Mouse (Mus musculus) spleen, adult 2 months (tissue): ENCODE measurements around the gene Tmem74b. TPM values are rescaled to one million over a fixed set of nuclear protein-coding genes. Genes with fewer than 3 reads are reported as not detected.

Experiments used
- DNase-seq, 2 experiments: peaks; one replicate each; pipeline versions ENCODE4 v3.0.0 to v3.0.0-alpha.2; 2012 to 2021; ENCODE audit warnings: low spot score in 2 of 2, low read depth in 1 of 2
- H3K27ac ChIP-seq: fragments of 200-500 bp; 2 replicates; pipeline ENCODE4 v1.5.1; 2012; ENCODE audit warnings: low read length, inconsistent platforms; ENCODE audit not compliant: insufficient read depth
- H3K27me3 ChIP-seq: fragments of 200-500 bp; 2 replicates; pipeline ENCODE4 v1.6.1; 2012; ENCODE audit warnings: mild to moderate bottlenecking, moderate library complexity, low read length, inconsistent platforms; ENCODE audit not compliant: control insufficient read depth, insufficient read depth
- H3K36me3 ChIP-seq: fragments of 200-500 bp; 2 replicates; pipeline ENCODE4 v1.6.1; 2012; ENCODE audit warnings: mild to moderate bottlenecking, low read length, inconsistent platforms; ENCODE audit not compliant: control insufficient read depth, insufficient read depth
- H3K4me1 ChIP-seq: fragments of 200-500 bp; 2 replicates; pipeline ENCODE4 v1.6.1; 2011; ENCODE audit warnings: inconsistent platforms; ENCODE audit not compliant: control insufficient read depth, insufficient read depth, insufficient read length
- H3K4me3 ChIP-seq: fragments of 200-500 bp; 2 replicates; pipeline ENCODE4 v1.5.1; 2011; ENCODE audit warnings: mild to moderate bottlenecking, inconsistent platforms; ENCODE audit not compliant: insufficient read depth, insufficient read length; ENCODE audit errors: extremely low read depth
- CTCF ChIP-seq: fragments of 200-500 bp; IDR thresholded peaks from 2 replicates; pipeline ENCODE4 v1.5.1; 2011; ENCODE audit warnings: mild to moderate bottlenecking, inconsistent platforms; ENCODE audit not compliant: insufficient read depth, insufficient read length, insufficient replicate concordance; ENCODE audit errors: extremely low read depth
- POLR2A ChIP-seq: fragments of 200-500 bp; IDR thresholded peaks from 2 replicates; pipeline ENCODE4 v1.6.1; 2011; ENCODE audit warnings: low read depth, low read length, inconsistent platforms
- WGBS: fragments of 180-500 bp; shearing (Covaris S2); methylation state at CpG from one replicate; pipeline ENCODE4 v1.1.7; 2018; 5-methylcytosine and 5-hydroxymethylcytosine counted together
- polyA plus RNA-seq: library from polyadenylated mRNA; depleted of rRNA; stranded (reverse); fragments of >200 nt; gene quantifications from 2 replicates; pipeline ENCODE4 v1.2.3, GENCODE M21; 2012; rRNA removed

Gene Tmem74b
- polyA plus RNA-seq: 0.06 and 0.11 TPM in 2 replicates

- H3K36me3 ChIP-seq: no peaks in the 10 kb centered on the region
- peak within 1 kb of the TSS; percentile 35; the same call in 1 of the 2 replicates for H3K4me3 ChIP-seq
- 12% methylated on average over 25 of the region's 25 CpGs for WGBS
- H3K27ac ChIP-seq: no peak within 1 kb of the TSS
- peaks cover 5% of the 10 kb centered on the region for H3K4me1 ChIP-seq
- TF ChIP-seq POLR2A: no peak
- TF ChIP-seq CTCF: no peak
- peaks cover 12% of the 10 kb centered on the region for H3K27me3 ChIP-seq
- no peak for DNase-seq
These were observed at the start of gene Tmem74b for GRCm38 (mm10) chr2:151701231-151702145. Tmem74b (plus strand) TSS chr2:151702008.

DNA sequence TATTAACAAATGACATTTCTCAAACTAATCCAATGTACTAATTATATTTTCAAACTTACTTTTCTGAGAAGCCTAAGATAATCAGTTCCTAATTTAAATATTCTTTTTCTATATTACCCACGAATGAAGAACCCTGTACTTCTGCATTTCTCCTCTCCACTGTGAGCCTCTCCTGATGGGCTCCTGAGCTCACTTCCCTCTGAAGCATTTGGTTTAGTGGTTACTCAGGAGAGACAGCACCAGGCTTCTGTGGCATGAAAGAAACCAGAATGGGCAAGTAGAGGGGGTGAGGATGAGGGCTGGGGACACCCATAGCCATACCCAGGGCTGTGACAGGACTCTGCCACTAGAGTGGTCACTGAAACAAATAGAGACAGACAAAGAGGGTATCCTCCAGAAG lies 49.8 kb upstream of the Tmem74b start:
- TF ChIP-seq POLR2A (no peak), CTCF (no peak)
- Histone ChIP-seq H3K4me3 (no peak overlapping the region), H3K27me3 (no peaks in the 10 kb centered on the region), H3K36me3 (no peaks in the 10 kb centered on the region), H3K27ac (no peak overlapping the region), H3K4me1 (no peaks in the 10 kb centered on the region)
- no peak for DNase-seq
- WGBS: 9% methylated on average over 1 of the region's 1 CpGs

- WGBS: 72% methylated on average over 3 of the region's 3 CpGs
- TF ChIP-seq POLR2A: no peak
- no peak for TF ChIP-seq CTCF
These were observed 33.4 kb upstream of the Tmem74b start, which contains the start of gene Rad21l for GRCm38 (mm10) chr2:151668433-151668832. Rad21l (minus strand) TSS chr2:151668533.

DNA sequence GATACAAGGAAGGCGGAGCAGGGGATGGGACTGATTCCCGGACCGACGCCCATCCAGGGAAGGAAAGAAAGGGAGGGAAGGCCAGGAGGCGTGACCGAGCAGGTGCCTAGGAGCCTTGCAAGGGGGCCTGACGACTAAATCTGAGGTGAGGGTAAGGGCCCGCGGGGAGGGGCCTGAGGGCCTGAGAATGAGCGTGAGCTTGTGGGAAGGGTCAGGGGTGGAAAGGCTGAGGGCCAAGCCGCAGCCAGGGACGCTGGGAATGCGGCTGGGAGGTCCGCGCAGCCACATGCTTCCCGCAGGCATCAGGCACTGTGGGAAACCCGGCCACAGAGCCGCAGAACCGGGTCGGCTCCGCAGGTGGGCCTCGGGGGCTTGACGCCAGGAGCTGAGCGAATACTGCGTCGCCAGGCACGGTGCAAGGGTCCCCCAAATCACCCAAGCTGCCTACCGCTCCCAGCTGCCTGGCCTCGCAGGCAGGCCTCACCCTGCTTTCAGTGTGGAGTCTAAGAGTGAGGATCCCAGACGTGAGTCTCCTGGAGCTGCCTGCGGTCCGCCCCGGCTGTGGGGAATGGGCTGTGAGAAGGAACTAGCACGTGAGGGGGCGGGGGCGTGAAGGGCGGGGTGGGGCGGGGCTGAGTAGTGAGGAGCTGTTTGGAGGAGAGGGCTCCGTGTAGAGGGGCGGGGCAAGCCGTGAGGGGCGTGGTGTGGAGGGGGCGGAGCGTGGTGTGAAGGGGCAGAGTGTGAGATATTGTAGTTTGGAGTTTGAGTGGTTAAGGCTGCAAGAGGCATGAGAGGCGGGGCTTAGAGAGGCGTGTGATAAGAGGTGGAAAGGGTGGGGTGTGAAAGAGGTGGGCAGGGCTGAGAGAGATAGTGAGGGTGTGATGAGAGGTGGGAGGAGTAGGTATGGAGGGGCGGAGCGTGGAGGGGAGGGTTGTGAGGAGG lies 31.5 kb upstream of the Tmem74b start:
- 51% methylated on average over 47 of the region's 48 CpGs for WGBS
- Histone ChIP-seq H3K36me3 (no peaks in the 10 kb centered on the region), H3K4me3 (no peak overlapping the region), H3K4me1 (no peaks in the 10 kb centered on the region; the same call in 1 of the 2 replicates), H3K27me3 (peaks cover 3% of the 10 kb centered on the region; the same call in 1 of the 2 replicates), H3K27ac (no peak overlapping the region)
- DNase-seq: no peak
- TF ChIP-seq POLR2A (no peak), CTCF (no peak)

More at GRCm38 (mm10) chr2:151668433-151668832, 33.4 kb upstream of the Tmem74b start, which contains the start of gene Rad21l:
- H3K27me3 ChIP-seq: peaks cover 3% of the 10 kb centered on the region; the same call in 1 of the 2 replicates
- no peaks in the 10 kb centered on the region for H3K36me3 ChIP-seq
- DNase-seq: no peak
- H3K4me3 ChIP-seq: no peak within 1 kb of the TSS
- H3K27ac ChIP-seq: no peak within 1 kb of the TSS
- H3K4me1 ChIP-seq: no peaks in the 10 kb centered on the region; the same call in 1 of the 2 replicates

DNA sequence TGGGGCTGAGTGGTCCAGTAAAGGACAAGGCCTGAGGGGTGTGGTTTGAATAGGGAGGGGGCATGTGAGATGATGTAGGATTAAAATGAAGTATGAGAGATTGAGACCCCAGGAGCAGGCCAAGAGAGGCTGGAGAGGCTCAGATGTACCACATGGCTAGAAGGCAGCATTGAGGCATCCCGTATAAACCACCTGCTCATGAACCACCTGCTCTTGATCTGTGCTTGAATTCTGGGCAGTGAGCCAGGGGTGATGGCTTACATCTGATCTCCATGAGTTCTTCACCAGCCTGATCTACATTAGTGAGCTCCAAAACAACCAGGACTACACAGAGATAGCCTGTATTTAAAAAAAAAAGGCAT lies 30.9 kb upstream of the Tmem74b start:
- no peak for TF ChIP-seq POLR2A
- TF ChIP-seq CTCF: no peak
- Histone ChIP-seq H3K27ac (no peak overlapping the region), H3K36me3 (no peaks in the 10 kb centered on the region), H3K27me3 (peaks cover 3% of the 10 kb centered on the region; the same call in 1 of the 2 replicates), H3K4me1 (no peaks in the 10 kb centered on the region; the same call in 1 of the 2 replicates), H3K4me3 (no peak overlapping the region)
- no peak for DNase-seq
- WGBS: 67% methylated on average over 1 of the region's 1 CpGs

DNA sequence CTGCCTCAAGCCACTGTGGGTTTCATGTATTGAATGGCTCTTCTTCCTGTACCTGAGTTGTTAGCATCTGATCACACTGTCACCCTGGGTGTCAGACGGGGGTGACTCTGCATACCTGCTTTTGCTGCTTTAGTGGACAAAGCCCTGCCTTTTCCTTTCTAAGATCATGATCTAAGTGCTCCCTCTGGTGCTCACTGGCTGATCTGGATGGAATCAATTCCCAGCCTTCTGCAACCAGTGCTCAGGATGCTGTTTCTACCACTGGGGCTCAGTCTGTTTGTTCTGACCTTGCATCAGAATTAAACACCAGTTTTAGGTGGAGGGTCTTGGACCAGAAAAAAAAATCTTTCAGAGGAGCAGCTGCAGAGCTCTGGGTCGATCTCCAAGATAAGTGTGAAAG lies 25.6 kb upstream of the Tmem74b start:
- Histone ChIP-seq H3K4me3 (no peak overlapping the region), H3K27me3 (no peaks in the 10 kb centered on the region), H3K36me3 (no peaks in the 10 kb centered on the region), H3K4me1 (no peaks in the 10 kb centered on the region), H3K27ac (no peak overlapping the region)
- 59% methylated on average over 2 of the region's 2 CpGs for WGBS
- no peak for DNase-seq
- TF ChIP-seq CTCF (no peak), POLR2A (no peak)
